8 mouse cellular contexts compared by ENCODE assay signal in genomic region chr9:31925830-31926624, GRCm38 (mm10). TPM values are rescaled to one million over a fixed set of nuclear protein-coding genes. Genes with fewer than 3 reads are reported as not detected.
DNase-seq lines count a peak whose midpoint lies in the region; ATAC-seq and TF ChIP-seq lines count a peak whose summit lies in the region.

No protein-coding gene starts in this region.

- H3K9me3 ChIP-seq in heart, embryonic 12.5 days (replicated peaks), result no peaks in the 10 kb centered on the region
- no peaks in the 10 kb centered on the region for H3K9me3 ChIP-seq in kidney, embryonic 16.5 days (ENCODE audit: low read length)
- no peaks in the 10 kb centered on the region for H3K9me3 ChIP-seq in stomach, embryonic 14.5 days (ENCODE audit: control insufficient read depth, low read depth, low read length)

- WGBS in bone marrow, adult 2 months, result 15% methylated on average over 22 of the region's 22 CpGs
- 16% methylated on average over 22 of the region's 22 CpGs for WGBS in heart, embryonic 12.5 days
- 17% methylated on average over 22 of the region's 22 CpGs for WGBS in kidney, embryonic 16.5 days
- 18% methylated on average over 22 of the region's 22 CpGs for WGBS in liver, adult 2 months
- 17% methylated on average over 22 of the region's 22 CpGs for WGBS in stomach, embryonic 14.5 days

- DNase-seq in A20 (ENCODE audit: low read depth, low spot score), result peak; percentile 83
- DNase-seq in liver, adult 2 months (ENCODE audit: extremely low read depth, low read depth, low spot score), result peak; percentile 86
- DNase-seq in natural killer cell, adult 2 months (ENCODE audit: low spot score in 2 of 2), result peak; percentile 57 to 71

- H3K4me1 ChIP-seq in bone marrow, adult 2 months (ENCODE audit: control insufficient read depth, insufficient read depth, low read length), result no peaks in the 10 kb centered on the region
- 0 out of 2 replicates have a peak, but pooled peaks cover 4% of the 10 kb centered on the region for H3K4me1 ChIP-seq in heart, embryonic 12.5 days (replicated peaks)
- peaks cover 6% of the 10 kb centered on the region for H3K4me1 ChIP-seq in kidney, embryonic 16.5 days (ENCODE audit: insufficient read depth, low read length)
- H3K4me1 ChIP-seq in liver, adult 2 months (ENCODE audit: control insufficient read depth, insufficient read depth, low read length), result peaks cover 1% of the 10 kb centered on the region; the same call in 1 of the 2 replicates
- 0 out of 2 replicates have a peak, but pooled peaks cover 5% of the 10 kb centered on the region for H3K4me1 ChIP-seq in stomach, embryonic 14.5 days (ENCODE audit: control insufficient read depth, insufficient read depth, low read length)

- peaks cover 2% of the 10 kb centered on the region; the same call in 1 of the 2 replicates for H3K27me3 ChIP-seq in heart, embryonic 12.5 days (replicated peaks)
- H3K27me3 ChIP-seq in kidney, embryonic 16.5 days (ENCODE audit: insufficient read depth, low read length), result peaks cover 8% of the 10 kb centered on the region
- H3K27me3 ChIP-seq in liver, adult 2 months (ENCODE audit: control insufficient read depth, insufficient read depth, low read length), result no peaks in the 10 kb centered on the region
- H3K27me3 ChIP-seq in stomach, embryonic 14.5 days (ENCODE audit: control insufficient read depth, insufficient read depth, low read length), result no peaks in the 10 kb centered on the region

- H3K36me3 ChIP-seq in heart, embryonic 12.5 days, result no peaks in the 10 kb centered on the region
- H3K36me3 ChIP-seq in kidney, embryonic 16.5 days (ENCODE audit: insufficient read depth, low read length), result no peaks in the 10 kb centered on the region
- no peaks in the 10 kb centered on the region for H3K36me3 ChIP-seq in liver, adult 2 months (ENCODE audit: control insufficient read depth, insufficient read depth, low read length)
- H3K36me3 ChIP-seq in stomach, embryonic 14.5 days (ENCODE audit: control insufficient read depth, insufficient read depth, low read length), result no peaks in the 10 kb centered on the region

- H3K4me3 ChIP-seq in bone marrow, adult 2 months (replicated peaks; ENCODE audit: control insufficient read depth, low read depth, low read length), result no peak overlapping the region
- no peak overlapping the region for H3K4me3 ChIP-seq in heart, embryonic 12.5 days
- H3K4me3 ChIP-seq in kidney, embryonic 16.5 days (ENCODE audit: low read length), result no peak overlapping the region
- H3K4me3 ChIP-seq in liver, adult 2 months (ENCODE audit: insufficient read depth, low read depth, low read length), result no peak overlapping the region
- no peak overlapping the region for H3K4me3 ChIP-seq in stomach, embryonic 14.5 days (ENCODE audit: low read depth, low read length)

- H3K27ac ChIP-seq in bone marrow, adult 2 months (ENCODE audit: control insufficient read depth, insufficient read depth, low read depth, low read length, poor library complexity), result no peak overlapping the region
- H3K27ac ChIP-seq in heart, embryonic 12.5 days (ENCODE audit: poor library complexity, severe bottlenecking), result no peak overlapping the region
- H3K27ac ChIP-seq in kidney, embryonic 16.5 days (ENCODE audit: low read length), result peak overlapping the region; percentile 51
- no peak overlapping the region for H3K27ac ChIP-seq in liver, adult 2 months (replicated peaks; ENCODE audit: insufficient read depth, low read depth, low read length)
- no peak overlapping the region for H3K27ac ChIP-seq in stomach, embryonic 14.5 days (ENCODE audit: low read length)

- TF ChIP-seq POLR2A in bone marrow, adult 2 months (IDR thresholded peaks at IDR 0.05; ENCODE audit: borderline replicate concordance, control insufficient read depth, low read depth, low read length), result no peak
- TF ChIP-seq POLR2A in liver, adult 2 months (IDR thresholded peaks at IDR 0.05; ENCODE audit: extremely low read depth, insufficient read depth, low read length), result no peak

- peak; percentile 65; the same call in 1 of the 2 replicates for ATAC-seq in erythroblast, adult 5-6 weeks (replicated peaks; ENCODE audit: low FRiP score, poor library complexity, severe bottlenecking)
- ATAC-seq in heart, embryonic 12.5 days (ENCODE audit: insufficient number of reproducible peaks, low FRiP score), result 0 out of 2 replicates have a peak, but pooled peaks have one; percentile 66
- peak; percentile 88 for ATAC-seq in kidney, embryonic 16.5 days (ENCODE audit: low FRiP score, low TSS enrichment)
- peak; percentile 86; the same call in 1 of the 2 replicates for ATAC-seq in stomach, embryonic 14.5 days (ENCODE audit: insufficient number of reproducible peaks, insufficient read depth, low FRiP score, low read depth)

- H3K79me2 ChIP-seq in liver, adult 2 months (ENCODE audit: control insufficient read depth, insufficient read depth, low read length), result no peaks in the 10 kb centered on the region

- peak overlapping the region; percentile 48 for H3K4me2 ChIP-seq in heart, embryonic 12.5 days
- peak overlapping the region; percentile 47 for H3K4me2 ChIP-seq in kidney, embryonic 16.5 days (replicated peaks; ENCODE audit: low read depth, low read length)
- H3K4me2 ChIP-seq in stomach, embryonic 14.5 days (replicated peaks; ENCODE audit: low read depth, low read length), result 0 out of 2 replicates have a peak overlapping the region, but pooled peaks have one; percentile 20

- H3K9ac ChIP-seq in heart, embryonic 12.5 days, result no peak overlapping the region
- H3K9ac ChIP-seq in kidney, embryonic 16.5 days (replicated peaks; ENCODE audit: low read length), result no peak overlapping the region
- no peak overlapping the region for H3K9ac ChIP-seq in liver, adult 2 months (ENCODE audit: low read depth, low read length)
- no peak overlapping the region for H3K9ac ChIP-seq in stomach, embryonic 14.5 days (replicated peaks; ENCODE audit: low read depth, low read length)

- TF ChIP-seq CTCF in bone marrow, adult 2 months (IDR thresholded peaks at IDR 0.05; ENCODE audit: control insufficient read depth, insufficient read depth, low read length), result peak; percentile 90
- peak; percentile 100 for TF ChIP-seq CTCF in liver, adult 2 months (IDR thresholded peaks at IDR 0.05; ENCODE audit: low read depth, low read length)

RNA-seq across cellular contexts. Expression of gene Barx2, which starts 12.8 kb away (rescaled TPM):
- polyA plus RNA-seq in bone marrow, adult 2 months (2011; ENCODE audit: insufficient read depth, insufficient read length, low replicate concordance, missing spikeins), result 0.77 and 0.83 TPM in 2 replicates
- total RNA-seq in erythroblast, adult 5-6 weeks (2015; ENCODE audit: low replicate concordance), result not detected in 2 replicates
- not detected in 2 replicates for total RNA-seq in erythroblast, adult 5-6 weeks (2017; ENCODE audit: low replicate concordance)
- not detected in 2 replicates for polyA plus RNA-seq in heart, embryonic 12.5 days (2016; fragmentation: Nextera tagmentation; extraction: Ambion mirVana)
- not detected in 2 replicates for polyA plus RNA-seq in kidney, embryonic 16.5 days (2015; fragmentation: Nextera tagmentation; extraction: Ambion mirVana)
- total RNA-seq in liver, adult 2 months (2014; rRNA removed), result 0.07 and 0.09 TPM in 2 replicates
- polyA plus RNA-seq in liver, adult 2 months (2012; rRNA removed), result not detected in 2 replicates
- 0.45 and 0.76 TPM in 2 replicates for polyA plus RNA-seq in stomach, embryonic 14.5 days (2014; fragmentation: Nextera tagmentation; extraction: Ambion mirVana)
